Mouse (Mus musculus) adrenal gland, postnatal 0 days (tissue): ENCODE results near the gene Zfp37. TPM values are rescaled to one million over a fixed set of nuclear protein-coding genes. Genes with fewer than 3 reads are reported as not detected.

Experiments used
- polyA plus RNA-seq: library from polyadenylated mRNA; unstranded; fragments of >200 nt; fragmentation: Nextera tagmentation; extraction: Ambion mirVana; gene quantifications from 2 replicates; pipeline ENCODE4 v1.2.1, GENCODE M21; 2015

Gene Zfp37
- polyA plus RNA-seq: 7.8 and 8.7 TPM in 2 replicates

GRCm38 (mm10) chr4:62230769-62231168, at the start of gene Zfp37:
Gene Zfp37, minus strand, starts transcription at chr4:62231047.

DNA sequence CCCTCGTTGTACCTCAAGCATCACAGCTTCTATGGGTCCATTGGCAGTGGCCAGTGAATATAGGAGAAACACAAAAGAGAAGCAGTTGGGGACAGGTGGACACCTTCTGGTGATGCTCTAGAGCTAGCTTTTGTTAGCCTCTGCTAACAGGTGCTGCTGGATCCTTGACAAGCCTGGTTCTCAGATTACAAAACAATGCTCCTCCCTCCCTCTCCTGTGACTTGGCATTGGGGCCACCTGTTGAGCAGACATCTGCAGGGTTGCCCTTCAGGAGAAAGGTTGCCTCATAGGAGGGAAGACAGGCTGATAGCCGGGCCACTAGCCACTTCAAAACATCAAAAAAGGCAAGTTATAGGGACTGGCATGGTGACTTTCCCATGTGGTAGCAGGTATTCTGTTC, 31.4 kb upstream of the Zfp37 start, which contains the start of gene Slc31a2:
Gene Slc31a2, plus strand, starts transcription at position 287 of the 400 bp plus-strand sequence.

DNA sequence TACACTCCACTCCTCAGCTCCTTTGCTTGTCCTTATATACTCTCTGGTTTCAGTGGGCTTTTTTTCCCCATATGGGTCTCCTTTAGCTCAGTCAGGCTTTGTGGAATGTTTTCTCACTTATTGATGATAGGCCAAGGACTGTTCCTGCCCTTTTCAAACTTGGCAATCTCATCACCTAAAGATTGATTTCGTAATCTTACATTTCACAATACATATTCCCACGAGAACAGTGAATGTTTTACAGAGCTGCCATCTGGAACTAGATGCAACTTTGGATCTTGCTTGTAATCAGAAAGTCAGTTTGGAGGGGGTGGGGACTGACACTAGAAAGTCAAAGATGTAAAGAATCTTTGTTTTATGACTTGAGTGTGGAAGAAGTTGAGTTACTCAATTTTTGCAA, 80.0 kb downstream of the Zfp37 start, which contains the start of gene Mup21:
Gene Mup21, minus strand, starts transcription at position 53 of the 400 bp plus-strand sequence.

Other genes with a start within 250 kb of the Zfp37 start
- gene Mup20, start 176.9 kb downstream of the Zfp37 start, polyA plus RNA-seq: not detected in 2 replicates
- gene Mup3, start 143.7 kb downstream of the Zfp37 start, polyA plus RNA-seq: not detected in 2 replicates
- gene Mup21, start 80.2 kb downstream of the Zfp37 start, polyA plus RNA-seq: not detected in 2 replicates
- 52.7 and 61.7 TPM in 2 replicates for gene Slc31a2, start 31.5 kb upstream of the Zfp37 start, polyA plus RNA-seq
- gene Fkbp15, start 129.5 kb upstream of the Zfp37 start, polyA plus RNA-seq: 16.7 and 22.4 TPM in 2 replicates
- 80.9 and 95.1 TPM in 2 replicates for gene Slc31a1, start 129.7 kb upstream of the Zfp37 start, polyA plus RNA-seq
- gene Cdc26, start 177.6 kb upstream of the Zfp37 start, polyA plus RNA-seq: 166 and 207 TPM in 2 replicates
- 9.6 and 15.4 TPM in 2 replicates for gene Prpf4, start 177.8 kb upstream of the Zfp37 start, polyA plus RNA-seq
- gene Rnf183, start 204.2 kb upstream of the Zfp37 start, polyA plus RNA-seq: not detected in 2 replicates
- gene Wdr31, start 239.8 kb upstream of the Zfp37 start, polyA plus RNA-seq: 6.7 and 8.5 TPM in 2 replicates
- 1.4 and 2.8 TPM in 2 replicates for gene Bspry, start 249.0 kb upstream of the Zfp37 start, polyA plus RNA-seq